Mouse (Mus musculus) hindbrain, postnatal 0 days (tissue): ENCODE results near the gene Ppp1r1a. TPM values are rescaled to one million over a fixed set of nuclear protein-coding genes. Genes with fewer than 3 reads are reported as not detected.

ENCODE experiments used
- ATAC-seq: fragments of 200-750 bp; cut with Nextera tagmentation; 2 replicates; pipeline ENCODE4 v1.8.0; 2017; ENCODE audit warnings: mild to moderate bottlenecking, moderate TSS enrichment, moderate library complexity
- DNase-seq: peaks from one replicate; pipeline ENCODE4 v3.0.0-alpha.2; 2015; ENCODE audit warnings: low spot score
- H3K27ac ChIP-seq: fragments of 300-500 bp; sonication (generic); 2 replicates; pipeline ENCODE4 v1.5.1; 2014; ENCODE audit warnings: mild to moderate bottlenecking
- H3K27me3 ChIP-seq: fragments of 300-500 bp; sonication (generic); 2 replicates; pipeline ENCODE4 v1.6.1; 2014; ENCODE audit warnings: low read length, mixed read lengths; ENCODE audit not compliant: insufficient read depth
- H3K36me3 ChIP-seq: fragments of 300-500 bp; sonication (generic); 2 replicates; pipeline ENCODE4 v1.6.1; 2014; ENCODE audit warnings: low read length, mixed read lengths; ENCODE audit not compliant: insufficient read depth
- H3K4me1 ChIP-seq: fragments of 300-500 bp; sonication (generic); 2 replicates; pipeline ENCODE4 v1.6.1; 2014; ENCODE audit warnings: antibody characterized with exemption, low read length, mixed read lengths; ENCODE audit not compliant: insufficient read depth
- H3K4me2 ChIP-seq: fragments of 300-500 bp; sonication (generic); 2 replicates; pipeline ENCODE4 v1.6.1; 2014; ENCODE audit warnings: low read depth, mild to moderate bottlenecking, low read length, moderate library complexity, mixed read lengths
- H3K4me3 ChIP-seq: fragments of 300-500 bp; sonication (generic); 2 replicates; pipeline ENCODE4 v1.5.1; 2014; ENCODE audit warnings: low read length
- H3K9ac ChIP-seq: fragments of 300-500 bp; sonication (generic); replicated peaks from 2 replicates; pipeline ENCODE4 v1.6.1; 2014; ENCODE audit warnings: mild to moderate bottlenecking, low read length, moderate library complexity, mixed read lengths
- H3K9me3 ChIP-seq: fragments of 300-500 bp; sonication (generic); 2 replicates; pipeline ENCODE4 v1.6.1; 2016; ENCODE audit warnings: low read length, mixed read lengths
- CTCF ChIP-seq: IDR thresholded peaks from 2 replicates; pipeline ENCODE4 v1.5.1; 2016; ENCODE audit warnings: antibody characterized with exemption, control low read depth, low read depth
- WGBS: fragments of 180-500 bp; shearing (Covaris S2); extraction: QIAGEN DNeasy Blood & Tissue Kit; methylation state at CpG from one replicate; pipeline ENCODE4 v1.1.7; 2014; 5-methylcytosine and 5-hydroxymethylcytosine counted together
- polyA plus RNA-seq: library from polyadenylated mRNA; unstranded; fragments of >200 nt; fragmentation: Nextera tagmentation; extraction: Ambion mirVana; gene quantifications from 2 replicates; pipeline ENCODE4 v1.2.1, GENCODE M21; 2015
- total RNA-seq: library from RNA; depleted of rRNA; stranded (reverse); fragments of >200 nt; gene quantifications from 2 replicates; pipeline ENCODE4 v1.2.3, GENCODE M21; 2014

Ppp1r1a gene
- total and polyA plus RNA-seq, 2 experiments from 2014 or later, result 122 to 197 TPM

GRCm38 (mm10) chr15:103503251-103503600, 34.6 kb downstream of the Ppp1r1a start:
- H3K36me3 ChIP-seq, result no peaks in the 10 kb centered on the region
- H3K27ac ChIP-seq, result peak overlapping the region; percentile 62
- no peak for TF ChIP-seq CTCF
- peaks cover 27% of the 10 kb centered on the region for H3K4me1 ChIP-seq
- peak overlapping the region; percentile 83 for H3K9ac ChIP-seq
- peak overlapping the region; percentile 67 for H3K4me3 ChIP-seq
- H3K4me2 ChIP-seq, result peak overlapping the region; percentile 92
- no peaks in the 10 kb centered on the region for H3K9me3 ChIP-seq
- no peaks in the 10 kb centered on the region for H3K27me3 ChIP-seq
- DNase-seq, result no peak
- ATAC-seq, result peak; percentile 56
- WGBS, result under 1% methylated on average over 15 of the region's 15 CpGs

- DNase-seq, result peak; percentile 72
Measured at GRCm38 (mm10) chr15:103502435-103503250, 35.2 kb downstream of the Ppp1r1a start, which contains the start of gene Pde1b. Pde1b (plus strand) TSS chr15:103503034.

GRCm38 (mm10) chr15:103501186-103501585, 36.6 kb downstream of the Ppp1r1a start:
- no peak for ATAC-seq
- no peak for TF ChIP-seq CTCF
- no peak for DNase-seq
- Histone ChIP-seq H3K27me3 (no peaks in the 10 kb centered on the region), H3K4me2 (no peak overlapping the region), H3K4me3 (no peak overlapping the region), H3K4me1 (peaks cover 18% of the 10 kb centered on the region), H3K9ac (no peak overlapping the region), H3K27ac (no peak overlapping the region), H3K36me3 (no peaks in the 10 kb centered on the region), H3K9me3 (no peaks in the 10 kb centered on the region)
- 64% methylated on average over 2 of the region's 2 CpGs for WGBS

More at GRCm38 (mm10) chr15:103502435-103503250, 35.2 kb downstream of the Ppp1r1a start, which contains the start of gene Pde1b:
- H3K4me2 ChIP-seq, result peak within 1 kb of the TSS; percentile 92
- TF ChIP-seq CTCF, result no peak
- peak; percentile 88 for ATAC-seq
- H3K36me3 ChIP-seq, result no peaks in the 10 kb centered on the region
- H3K9ac ChIP-seq, result peak within 1 kb of the TSS; percentile 83
- WGBS, result 2% methylated on average over 57 of the region's 63 CpGs
- no peaks in the 10 kb centered on the region for H3K27me3 ChIP-seq
- peak within 1 kb of the TSS; percentile 62 for H3K27ac ChIP-seq
- peaks cover 21% of the 10 kb centered on the region; the same call in 1 of the 2 replicates for H3K4me1 ChIP-seq
- no peaks in the 10 kb centered on the region for H3K9me3 ChIP-seq
- peak within 1 kb of the TSS; percentile 67 for H3K4me3 ChIP-seq

GRCm38 (mm10) chr15:103500723-103501122, 37.1 kb downstream of the Ppp1r1a start:
- Histone ChIP-seq H3K36me3 (no peaks in the 10 kb centered on the region), H3K27ac (no peak overlapping the region), H3K4me1 (peaks cover 17% of the 10 kb centered on the region), H3K4me2 (no peak overlapping the region), H3K9me3 (no peaks in the 10 kb centered on the region), H3K9ac (no peak overlapping the region), H3K27me3 (no peaks in the 10 kb centered on the region), H3K4me3 (no peak overlapping the region)
- 61% methylated on average over 1 of the region's 1 CpGs for WGBS
- ATAC-seq (no peak), DNase-seq (no peak)
- no peak for TF ChIP-seq CTCF

- DNase-seq, result no peak
- WGBS, result 53% methylated on average over 3 of the region's 3 CpGs
- Histone ChIP-seq H3K27me3 (no peaks in the 10 kb centered on the region), H3K9me3 (no peaks in the 10 kb centered on the region), H3K4me1 (peaks cover 4% of the 10 kb centered on the region), H3K27ac (no peak overlapping the region), H3K36me3 (no peaks in the 10 kb centered on the region), H3K4me3 (no peak overlapping the region), H3K4me2 (no peak overlapping the region), H3K9ac (no peak overlapping the region)
- ATAC-seq, result no peak
- TF ChIP-seq CTCF, result no peak
Measured at GRCm38 (mm10) chr15:103498157-103498556, 39.6 kb downstream of the Ppp1r1a start.

- TF ChIP-seq CTCF, result no peak
- no peak for ATAC-seq
- no peak overlapping the region for H3K4me3 ChIP-seq
- H3K27me3 ChIP-seq, result no peaks in the 10 kb centered on the region
- H3K4me2 ChIP-seq, result no peak overlapping the region
- DNase-seq, result no peak
- WGBS, result 63% methylated on average over 10 of the region's 10 CpGs
- no peak overlapping the region for H3K9ac ChIP-seq
- no peaks in the 10 kb centered on the region for H3K36me3 ChIP-seq
- H3K27ac ChIP-seq, result no peak overlapping the region
- no peaks in the 10 kb centered on the region for H3K9me3 ChIP-seq
- no peaks in the 10 kb centered on the region; the same call in 1 of the 2 replicates for H3K4me1 ChIP-seq
Measured at GRCm38 (mm10) chr15:103496204-103497140, 41.3 kb downstream of the Ppp1r1a start.
